Mouse (Mus musculus) kidney, embryonic 14.5 days (tissue): ENCODE measurements around the gene Prps1l3. TPM values are rescaled to one million over a fixed set of nuclear protein-coding genes. Genes with fewer than 3 reads are reported as not detected.

Experiments used
- ATAC-seq: fragments of 200-750 bp; cut with Nextera tagmentation; 2 replicates; pipeline ENCODE4 v1.8.0; 2017; ENCODE audit warnings: moderate number of reproducible peaks, mild to moderate bottlenecking, moderate TSS enrichment, moderate library complexity; ENCODE audit not compliant: low FRiP score, low TSS enrichment
- H3K27ac ChIP-seq: fragments of 300-500 bp; sonication (generic); 2 replicates; pipeline ENCODE4 v1.5.1; 2014; ENCODE audit warnings: low read depth, mild to moderate bottlenecking, low read length, moderate library complexity, mixed read lengths
- H3K27me3 ChIP-seq: fragments of 300-500 bp; sonication (generic); 2 replicates; pipeline ENCODE4 v1.6.1; 2014; ENCODE audit warnings: mild to moderate bottlenecking, low read length; ENCODE audit not compliant: control insufficient read depth, insufficient read depth
- H3K36me3 ChIP-seq: fragments of 300-500 bp; sonication (generic); 2 replicates; pipeline ENCODE4 v1.6.1; 2014; ENCODE audit warnings: low read length, mixed read lengths; ENCODE audit not compliant: control insufficient read depth, insufficient read depth
- H3K4me1 ChIP-seq: fragments of 300-500 bp; sonication (generic); 2 replicates; pipeline ENCODE4 v1.6.1; 2014; ENCODE audit warnings: low read length, mixed read lengths; ENCODE audit not compliant: control insufficient read depth, insufficient read depth
- H3K4me2 ChIP-seq: fragments of 300-500 bp; sonication (generic); replicated peaks from 2 replicates; pipeline ENCODE4 v1.6.1; 2014; ENCODE audit warnings: low read depth, mild to moderate bottlenecking, low read length
- H3K4me3 ChIP-seq: fragments of 300-500 bp; sonication (generic); 2 replicates; pipeline ENCODE4 v1.5.1; 2014; ENCODE audit warnings: mild to moderate bottlenecking, low read length
- H3K9ac ChIP-seq: fragments of 300-500 bp; sonication (generic); 2 replicates; pipeline ENCODE4 v1.6.1; 2014; ENCODE audit warnings: low read depth, mild to moderate bottlenecking, low read length, moderate library complexity
- H3K9me3 ChIP-seq: fragments of 300-500 bp; sonication (generic); 2 replicates; pipeline ENCODE4 v1.6.1; 2016; ENCODE audit warnings: low read length; ENCODE audit not compliant: control insufficient read depth
- WGBS: fragments of 180-500 bp; shearing (Covaris S2); extraction: QIAGEN DNeasy Blood & Tissue Kit; methylation state at CpG from one replicate; pipeline ENCODE4 v1.1.7; 2014; 5-methylcytosine and 5-hydroxymethylcytosine counted together
- polyA plus RNA-seq: library from polyadenylated mRNA; unstranded; fragments of >200 nt; fragmentation: Nextera tagmentation; extraction: Ambion mirVana; gene quantifications from 2 replicates; pipeline ENCODE4 v1.2.1, GENCODE M21; 2014

The Prps1l3 gene
- polyA plus RNA-seq, 1 experiment from 2014 or later, result 97.0 TPM

DNA sequence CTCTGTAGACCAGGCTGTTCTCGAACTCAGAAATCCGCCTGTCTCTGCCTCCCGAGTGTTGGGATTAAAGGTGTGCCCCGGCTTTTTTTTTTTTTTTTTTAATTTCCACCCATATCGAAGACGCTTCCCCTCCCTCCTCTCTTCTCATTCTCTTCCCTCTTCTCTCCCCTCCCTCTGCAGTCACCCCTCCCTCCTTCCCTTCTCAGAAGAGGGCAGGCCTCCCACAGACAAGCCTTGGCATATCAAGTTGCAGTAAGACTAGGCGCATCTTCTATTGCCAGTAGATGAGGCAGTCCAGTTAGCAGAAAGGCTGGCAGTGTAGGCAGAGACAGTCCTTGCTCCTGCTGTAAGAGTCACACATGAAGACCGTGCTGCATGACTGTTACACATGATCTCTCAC lies 2.4 kb upstream of the Prps1l3 start:
- no peaks in the 10 kb centered on the region for H3K9me3 ChIP-seq
- H3K27ac ChIP-seq, result no peak overlapping the region
- H3K4me3 ChIP-seq, result no peak overlapping the region
- ATAC-seq, result no peak
- no peaks in the 10 kb centered on the region for H3K27me3 ChIP-seq
- WGBS, result 62% methylated on average over 6 of the region's 8 CpGs
- H3K4me1 ChIP-seq, result peaks cover 8% of the 10 kb centered on the region; the same call in 1 of the 2 replicates
- H3K9ac ChIP-seq, result no peak overlapping the region
- H3K36me3 ChIP-seq, result no peaks in the 10 kb centered on the region
- no peak overlapping the region for H3K4me2 ChIP-seq

DNA sequence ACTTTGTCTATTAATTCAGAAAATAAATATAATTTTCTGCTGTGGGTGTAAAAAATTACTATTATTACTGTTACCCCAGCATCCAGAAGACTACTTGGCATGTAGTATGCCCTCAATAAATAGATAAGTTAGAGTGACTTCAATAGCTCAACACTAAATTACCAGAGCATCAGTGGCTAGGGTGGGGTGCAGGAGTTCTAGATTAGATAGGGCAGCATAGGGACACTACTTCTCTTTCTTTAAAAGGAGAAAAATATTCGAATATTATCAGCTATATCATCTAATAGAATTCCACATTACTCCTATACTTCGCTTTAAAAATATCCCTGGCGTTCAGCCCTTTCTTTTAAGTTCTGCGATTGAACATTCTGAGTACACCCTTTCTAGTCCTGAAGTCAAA lies 509 bp upstream of the Prps1l3 start:
- peak; percentile 3; the same call in 1 of the 2 replicates for ATAC-seq
- H3K4me3 ChIP-seq, result peak overlapping the region; percentile 68
- H3K4me2 ChIP-seq, result peak overlapping the region; percentile 52
- H3K9me3 ChIP-seq, result no peaks in the 10 kb centered on the region
- peak overlapping the region; percentile 73; the same call in 1 of the 2 replicates for H3K27ac ChIP-seq
- WGBS, result 27% methylated on average over 4 of the region's 4 CpGs
- H3K4me1 ChIP-seq, result peaks cover 8% of the 10 kb centered on the region; the same call in 1 of the 2 replicates
- 0 out of 2 replicates have a peak, but pooled peaks cover under 1% of the 10 kb centered on the region for H3K36me3 ChIP-seq
- peak overlapping the region; percentile 77; the same call in 1 of the 2 replicates for H3K9ac ChIP-seq
- no peaks in the 10 kb centered on the region for H3K27me3 ChIP-seq

DNA sequence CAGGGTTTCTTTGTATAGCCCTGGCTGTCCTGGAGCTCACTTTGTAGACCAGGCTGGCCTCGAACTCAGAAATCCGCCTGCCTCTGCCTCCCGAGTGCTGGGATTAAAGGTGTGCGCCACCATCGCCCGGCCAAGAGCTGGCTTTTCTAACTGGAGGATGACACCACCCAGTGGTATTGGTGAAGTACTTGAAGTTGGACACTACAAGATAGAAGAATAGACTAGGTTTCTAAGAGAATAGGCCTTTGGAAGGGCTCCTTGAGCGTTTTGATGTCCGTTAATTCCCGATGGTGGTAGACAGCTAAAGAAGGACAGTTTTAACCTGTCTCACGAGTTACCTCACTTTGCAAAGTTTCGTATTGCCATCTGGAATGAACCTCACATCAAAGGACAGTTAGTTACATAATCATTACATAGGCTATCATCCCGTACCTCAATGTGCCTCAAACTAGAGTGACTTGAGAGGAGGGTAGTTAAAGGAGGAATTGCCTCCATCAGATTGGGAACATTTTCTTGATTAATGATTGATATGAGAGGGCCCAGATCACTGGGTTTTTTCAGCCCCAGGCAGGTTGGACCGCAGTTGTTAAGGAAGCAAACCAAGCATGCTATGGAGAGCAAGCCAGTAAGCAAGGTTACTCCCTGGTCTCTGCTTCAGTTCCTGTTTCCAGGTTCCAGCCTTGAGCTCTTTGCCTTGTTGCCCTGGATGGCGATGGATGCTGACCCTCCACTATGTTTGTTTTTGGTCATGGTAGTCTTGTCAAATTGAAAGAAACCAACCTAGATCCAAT lies 1.1 kb downstream of the Prps1l3 start:
- Histone ChIP-seq H3K9ac (peak overlapping the region; percentile 77), H3K4me3 (peak overlapping the region; percentile 68), H3K27me3 (no peaks in the 10 kb centered on the region), H3K36me3 (0 out of 2 replicates have a peak, but pooled peaks cover 2% of the 10 kb centered on the region), H3K27ac (no peak overlapping the region), H3K4me1 (peaks cover 8% of the 10 kb centered on the region; the same call in 1 of the 2 replicates), H3K9me3 (no peaks in the 10 kb centered on the region), H3K4me2 (peak overlapping the region; percentile 52)
- no peak for ATAC-seq
- 68% methylated on average over 14 of the region's 14 CpGs for WGBS

DNA sequence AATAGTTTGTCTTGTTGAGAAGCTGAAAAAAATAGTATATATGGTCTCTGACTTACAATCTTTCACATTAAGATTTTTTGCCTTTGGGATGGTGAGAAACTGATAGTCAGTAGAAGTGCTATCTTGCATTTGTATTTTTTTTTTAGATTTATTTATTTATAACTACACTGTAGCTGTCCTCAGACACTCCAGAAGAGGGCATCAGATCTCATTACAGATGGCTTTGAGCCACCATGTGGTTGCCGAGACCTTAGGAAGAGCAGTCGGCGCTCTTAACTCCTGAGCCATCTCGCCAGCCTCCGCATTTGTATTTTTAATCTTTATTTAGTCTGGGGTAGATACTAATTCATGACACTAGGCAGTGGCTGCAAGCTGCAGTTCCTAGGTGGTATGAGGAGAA lies 3.2 kb downstream of the Prps1l3 start:
- H3K4me3 ChIP-seq, result no peak overlapping the region
- H3K4me1 ChIP-seq, result peaks cover 8% of the 10 kb centered on the region; the same call in 1 of the 2 replicates
- H3K36me3 ChIP-seq, result peaks cover 5% of the 10 kb centered on the region
- WGBS, result 91% methylated on average over 5 of the region's 5 CpGs
- H3K9me3 ChIP-seq, result no peaks in the 10 kb centered on the region
- no peak overlapping the region for H3K9ac ChIP-seq
- H3K27me3 ChIP-seq, result no peaks in the 10 kb centered on the region
- no peak for ATAC-seq
- no peak overlapping the region for H3K27ac ChIP-seq
- H3K4me2 ChIP-seq, result no peak overlapping the region

DNA sequence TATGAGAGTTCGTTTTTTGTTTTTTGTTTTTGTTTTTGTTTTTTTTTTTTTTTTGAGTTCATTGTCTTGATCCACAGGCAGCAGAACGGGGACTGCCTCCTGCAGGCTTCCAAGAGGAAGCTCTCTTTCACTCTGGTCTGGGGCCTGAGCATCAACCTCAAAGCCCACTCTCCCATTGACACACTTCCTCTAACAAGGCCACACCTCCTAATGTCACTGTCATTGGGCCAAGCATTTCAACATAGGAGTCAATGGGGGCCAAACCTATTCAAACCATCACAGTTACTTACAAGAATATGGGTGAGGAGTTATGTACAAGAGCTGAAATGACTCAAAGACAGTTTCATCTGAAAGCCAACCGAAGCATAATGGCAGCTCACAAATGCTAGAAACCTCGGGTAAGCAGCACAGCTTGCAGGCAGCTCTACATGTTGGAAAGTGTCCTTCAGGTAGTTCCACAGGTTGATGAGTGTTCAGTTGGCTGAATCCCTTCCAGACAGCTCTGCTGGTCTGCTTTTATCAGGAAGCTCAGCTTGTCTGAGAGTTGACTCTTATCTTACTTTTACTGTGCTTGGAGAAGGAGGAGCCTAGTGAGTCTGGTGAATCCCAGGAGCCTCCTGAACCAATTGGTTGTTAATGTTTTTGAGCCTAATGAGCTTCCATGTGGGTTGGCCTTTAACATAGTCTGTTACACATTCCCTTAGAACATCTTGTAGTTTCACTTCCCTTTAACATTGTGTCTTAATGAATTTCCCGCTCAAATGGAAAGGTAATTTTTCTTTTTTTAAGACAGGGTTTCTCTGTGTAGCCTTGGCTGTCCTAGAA lies 13.7 kb downstream of the Prps1l3 start:
- Histone ChIP-seq H3K4me1 (no peaks in the 10 kb centered on the region), H3K27me3 (no peaks in the 10 kb centered on the region), H3K4me2 (no peak overlapping the region), H3K36me3 (peaks cover 15% of the 10 kb centered on the region), H3K9ac (no peak overlapping the region), H3K9me3 (no peaks in the 10 kb centered on the region), H3K27ac (no peak overlapping the region), H3K4me3 (no peak overlapping the region)
- WGBS, result 96% methylated on average over 5 of the region's 5 CpGs
- no peak for ATAC-seq

DNA sequence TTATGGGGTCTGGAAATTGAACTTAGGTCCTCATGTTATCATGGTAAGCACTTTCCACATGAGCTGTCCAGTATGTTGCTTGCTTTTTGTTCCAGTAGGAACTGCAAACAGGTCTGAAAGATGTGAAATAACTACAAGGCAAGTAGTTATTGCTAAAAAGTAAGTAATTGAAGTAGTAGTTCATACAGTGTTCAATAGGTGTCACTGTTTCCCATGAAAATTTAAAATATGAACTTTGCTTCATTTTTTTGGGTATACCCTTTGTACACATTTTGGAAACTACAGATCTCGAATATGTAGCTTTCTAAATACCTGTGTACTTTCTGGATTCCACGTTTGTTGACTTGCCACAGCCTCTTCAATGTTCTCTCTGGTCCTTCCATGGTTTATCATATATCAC lies 28.4 kb downstream of the Prps1l3 start:
- H3K4me3 ChIP-seq, result no peak overlapping the region
- H3K9ac ChIP-seq, result no peak overlapping the region
- 70% methylated on average over 2 of the region's 2 CpGs for WGBS
- no peak overlapping the region for H3K27ac ChIP-seq
- H3K36me3 ChIP-seq, result no peaks in the 10 kb centered on the region
- H3K4me1 ChIP-seq, result no peaks in the 10 kb centered on the region
- no peak overlapping the region for H3K4me2 ChIP-seq
- no peak for ATAC-seq
- H3K27me3 ChIP-seq, result no peaks in the 10 kb centered on the region
- no peaks in the 10 kb centered on the region for H3K9me3 ChIP-seq

DNA sequence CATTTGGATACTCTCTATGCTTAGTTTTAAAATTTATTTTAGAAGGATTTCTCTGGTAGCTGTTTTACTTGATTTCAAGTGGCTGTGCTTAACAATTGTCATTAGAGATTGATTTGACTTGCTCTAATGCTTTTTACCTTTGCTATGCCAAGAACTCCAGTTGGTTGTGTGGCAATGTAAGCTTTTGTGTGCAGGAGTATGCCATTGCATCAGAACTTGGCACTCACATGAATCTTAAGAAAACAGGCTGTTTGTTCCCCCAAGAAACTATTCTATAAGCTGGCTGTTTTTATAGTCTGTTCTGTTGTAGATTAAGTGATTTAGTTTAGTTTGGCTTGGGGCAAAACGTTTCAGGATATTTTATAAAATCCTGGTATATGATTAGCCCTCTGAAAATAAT lies 45.2 kb downstream of the Prps1l3 start:
- Histone ChIP-seq H3K9me3 (no peaks in the 10 kb centered on the region), H3K4me1 (no peaks in the 10 kb centered on the region), H3K4me2 (no peak overlapping the region), H3K36me3 (no peaks in the 10 kb centered on the region), H3K4me3 (no peak overlapping the region), H3K9ac (no peak overlapping the region), H3K27me3 (no peaks in the 10 kb centered on the region), H3K27ac (no peak overlapping the region)
- 53% methylated on average over 1 of the region's 1 CpGs for WGBS
- no peak for ATAC-seq

DNA sequence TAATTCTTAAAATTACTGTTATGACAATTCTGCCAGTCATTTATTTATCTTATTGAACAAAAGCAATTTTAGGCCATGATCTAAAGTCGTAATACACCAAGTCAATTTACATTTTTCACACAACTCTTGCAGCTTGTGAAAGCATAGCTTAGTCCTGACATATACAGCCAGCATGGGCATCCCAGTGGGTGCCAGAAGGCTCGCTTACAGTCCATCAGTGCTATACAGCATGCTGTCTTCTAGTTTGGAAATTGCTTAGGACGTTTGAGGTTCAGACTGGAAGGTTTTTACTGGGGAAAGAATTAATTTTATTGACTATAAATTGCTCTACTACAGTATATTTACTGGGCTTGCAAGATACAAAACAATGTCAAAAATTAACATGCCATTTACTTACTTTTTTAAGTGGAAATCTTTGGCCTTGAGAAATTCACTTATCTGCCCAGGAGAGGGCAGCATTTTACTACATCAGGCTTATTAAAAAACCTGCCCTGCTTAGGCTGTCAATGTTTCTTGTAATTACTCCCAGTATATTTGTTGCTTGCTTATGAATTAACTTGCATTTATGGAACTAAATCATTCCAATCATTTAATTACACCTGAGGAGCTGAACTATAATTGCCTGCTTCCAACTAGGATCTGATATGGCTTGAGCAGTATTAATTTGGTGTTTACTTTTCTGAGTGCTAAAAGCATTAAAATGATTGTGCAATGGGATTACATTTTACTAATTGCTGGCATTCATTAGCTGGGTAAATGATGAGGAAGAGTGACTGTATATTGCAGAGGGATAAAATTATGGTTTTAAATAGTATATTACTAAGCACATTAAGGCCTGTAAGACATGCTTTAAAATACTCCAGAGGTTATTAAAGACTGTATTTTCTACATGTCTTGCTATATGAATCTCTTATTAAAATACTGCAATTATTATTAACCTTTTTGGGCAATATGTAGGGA lies 51.2 kb downstream of the Prps1l3 start:
- no peaks in the 10 kb centered on the region for H3K27me3 ChIP-seq
- no peak for ATAC-seq
- H3K27ac ChIP-seq, result no peak overlapping the region
- H3K9ac ChIP-seq, result no peak overlapping the region
- H3K4me2 ChIP-seq, result no peak overlapping the region
- no peak overlapping the region for H3K4me3 ChIP-seq
- H3K36me3 ChIP-seq, result no peaks in the 10 kb centered on the region
- H3K4me1 ChIP-seq, result no peaks in the 10 kb centered on the region
- no peaks in the 10 kb centered on the region for H3K9me3 ChIP-seq
- WGBS, result 44% methylated on average over 3 of the region's 3 CpGs
